ENCODE assay signal across 11 mouse cellular contexts in the genomic region with DNA sequence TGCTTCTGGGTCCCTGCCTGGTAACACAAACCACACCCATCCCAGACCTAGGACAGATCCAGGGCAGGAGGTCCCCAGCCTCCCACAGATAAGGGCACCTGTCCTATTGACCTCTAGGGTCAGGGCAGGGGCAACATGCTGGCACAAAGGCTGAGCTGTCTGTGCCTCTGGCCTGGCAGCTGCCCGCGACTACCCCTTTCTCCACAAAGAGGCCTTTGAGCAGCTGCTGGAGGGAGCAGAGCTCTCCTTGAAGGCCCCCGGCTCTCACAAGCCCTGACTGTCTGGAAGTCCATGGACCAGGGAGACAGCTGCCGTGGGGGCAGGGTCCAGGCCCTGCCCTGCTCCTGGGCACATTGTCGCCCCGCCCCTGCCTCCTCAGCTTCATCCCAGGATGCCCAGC. TPM values are rescaled to one million over a fixed set of nuclear protein-coding genes. Genes with fewer than 3 reads are reported as not detected.
DNase-seq lines count a peak whose midpoint lies in the region; ATAC-seq lines count a peak whose summit lies in the region.
"Had no signal": no experiment of that assay in that cellular context is flagged by ENCODE, and none has a peak within 500 bp of the region (broad histone marks: within the 10 kb centered on the region; RNA-seq: fewer than 3 reads in every experiment).

No protein-coding gene starts in this region.

- DNase-seq in left cerebral cortex, postnatal 10 days (ENCODE audit: extremely low spot score in 1 of 2, low spot score in 2 of 2) = peak; percentile 58 to 75
- no peak for DNase-seq in left cerebral cortex, adult 11 months (ENCODE audit: low spot score)
- no peak for DNase-seq in cerebellum, adult 11-12 months
- no peak for DNase-seq in ovary, postnatal 36 days (ENCODE audit: low spot score)
- DNase-seq in heart, postnatal 25 days (ENCODE audit: low spot score) = no peak

- intact Hi-C loops in left cerebral cortex, postnatal 10 days (cut with DNase I) = no loop called here
- intact Hi-C loops in heart, postnatal 25 days (cut with DNase I) = no loop called here

- peak overlapping the region; percentile 26 for H3K27ac ChIP-seq in forebrain, embryonic 13.5 days
- H3K27ac ChIP-seq in intestine, embryonic 16.5 days (ENCODE audit: low read length) = no peak overlapping the region
- H3K27ac ChIP-seq in neural tube, embryonic 13.5 days (replicated peaks) = peak overlapping the region; percentile 61
- H3K27ac ChIP-seq: lung, embryonic 15.5 days had no signal

- no peaks in the 10 kb centered on the region for H3K9me3 ChIP-seq in forebrain, embryonic 13.5 days (replicated peaks)
- no peaks in the 10 kb centered on the region for H3K9me3 ChIP-seq in intestine, embryonic 16.5 days (ENCODE audit: control insufficient read depth, low read length)
- H3K9me3 ChIP-seq in neural tube, embryonic 13.5 days = no peaks in the 10 kb centered on the region
- H3K9me3 ChIP-seq: lung, embryonic 15.5 days had no signal

- peak overlapping the region; percentile 5 for H3K9ac ChIP-seq in forebrain, embryonic 13.5 days
- no peak overlapping the region for H3K9ac ChIP-seq in intestine, embryonic 16.5 days (ENCODE audit: low read depth, low read length)
- no peak overlapping the region for H3K9ac ChIP-seq in neural tube, embryonic 13.5 days
- H3K9ac ChIP-seq: lung, embryonic 15.5 days had no signal

- peaks cover 87% of the 10 kb centered on the region for H3K4me1 ChIP-seq in forebrain, embryonic 13.5 days
- H3K4me1 ChIP-seq in intestine, embryonic 16.5 days (ENCODE audit: control insufficient read depth, insufficient read depth, low read length) = peaks cover 16% of the 10 kb centered on the region
- H3K4me1 ChIP-seq in neural tube, embryonic 13.5 days (replicated peaks) = peaks cover 95% of the 10 kb centered on the region

- H3K27me3 ChIP-seq in forebrain, embryonic 13.5 days = peaks cover 12% of the 10 kb centered on the region; the same call in 1 of the 2 replicates
- H3K27me3 ChIP-seq in intestine, embryonic 16.5 days (replicated peaks; ENCODE audit: control insufficient read depth, insufficient read depth, low read length) = 0 out of 2 replicates have a peak, but pooled peaks cover 3% of the 10 kb centered on the region
- peaks cover 29% of the 10 kb centered on the region for H3K27me3 ChIP-seq in neural tube, embryonic 13.5 days

- no peak overlapping the region for H3K4me3 ChIP-seq in forebrain, embryonic 13.5 days
- H3K4me3 ChIP-seq in intestine, embryonic 16.5 days (ENCODE audit: low read length) = no peak overlapping the region
- no peak overlapping the region for H3K4me3 ChIP-seq in neural tube, embryonic 13.5 days
- H3K4me3 ChIP-seq: lung, embryonic 15.5 days had no signal

- no peak for ATAC-seq in forebrain, embryonic 13.5 days
- ATAC-seq in intestine, embryonic 16.5 days = peak; percentile 26
- ATAC-seq in neural tube, embryonic 13.5 days (ENCODE audit: low read depth) = no peak
- ATAC-seq: inflammation-experienced regulatory T-cells, adult 6 months had no signal

- H3K36me3 ChIP-seq in forebrain, embryonic 13.5 days (ENCODE audit: poor library complexity, severe bottlenecking) = no peaks in the 10 kb centered on the region; the same call in 1 of the 2 replicates
- H3K36me3 ChIP-seq in intestine, embryonic 16.5 days (ENCODE audit: control insufficient read depth, insufficient read depth, low read length) = no peaks in the 10 kb centered on the region
- no peaks in the 10 kb centered on the region for H3K36me3 ChIP-seq in neural tube, embryonic 13.5 days
- H3K36me3 ChIP-seq: lung, embryonic 15.5 days had no signal

- 48% methylated on average over 6 of the region's 6 CpGs for WGBS in forebrain, embryonic 13.5 days
- WGBS in intestine, embryonic 16.5 days = 68% methylated on average over 6 of the region's 6 CpGs
- 38% methylated on average over 5 of the region's 6 CpGs for WGBS in neural tube, embryonic 13.5 days

- no peak overlapping the region for H3K4me2 ChIP-seq in forebrain, embryonic 13.5 days
- H3K4me2 ChIP-seq in intestine, embryonic 16.5 days (ENCODE audit: low read depth, low read length) = no peak overlapping the region
- no peak overlapping the region for H3K4me2 ChIP-seq in neural tube, embryonic 13.5 days
- H3K4me2 ChIP-seq: lung, embryonic 15.5 days had no signal

RNA-seq across cellular contexts. Expression of gene Flrt1, which starts 49.7 kb away (rescaled TPM):
- total RNA-seq in left cerebral cortex, postnatal 10 days (2021) = 10 to 100 TPM; 23.0 to 26.0 TPM
- polyA plus RNA-seq in forebrain, embryonic 13.5 days (2015; fragmentation: Nextera tagmentation; extraction: Ambion mirVana) = 10.4 and 11.3 TPM in 2 replicates
- 1.6 and 1.9 TPM in 2 replicates for polyA plus RNA-seq in intestine, embryonic 16.5 days (2015; fragmentation: Nextera tagmentation; extraction: Ambion mirVana)
- 9.6 and 10.9 TPM in 2 replicates for polyA plus RNA-seq in neural tube, embryonic 13.5 days (2015; fragmentation: Nextera tagmentation; extraction: Ambion mirVana)
- total RNA-seq in heart, postnatal 25 days (2021) = 1 to 10 TPM; 1.1 to 1.4 TPM
- total RNA-seq: MEL had no signal

RNA-seq across cellular contexts. Expression of gene Otub1, which starts 50.9 kb away (rescaled TPM):
- 100 to 1,000 TPM; 222 to 235 TPM for total RNA-seq in left cerebral cortex, postnatal 10 days (2021)
- polyA plus RNA-seq in forebrain, embryonic 13.5 days (2015; fragmentation: Nextera tagmentation; extraction: Ambion mirVana) = 242 and 249 TPM in 2 replicates
- polyA plus RNA-seq in intestine, embryonic 16.5 days (2015; fragmentation: Nextera tagmentation; extraction: Ambion mirVana) = 162 and 166 TPM in 2 replicates
- polyA plus RNA-seq in neural tube, embryonic 13.5 days (2015; fragmentation: Nextera tagmentation; extraction: Ambion mirVana) = 227 and 243 TPM in 2 replicates
- total RNA-seq in heart, postnatal 25 days (2021) = 10 to 100 TPM; 74.7 to 82.3 TPM

Comparison
In these comparisons a context has a peak if more than half of its experiments do, and no peak if none do; other contexts are left out.
1. DNase-seq: peak in left cerebral cortex, postnatal 10 days (2 of 2); none in left cerebral cortex, adult 11 months (single experiment), cerebellum, adult 11-12 months (single experiment), ovary, postnatal 36 days (single experiment) and heart, postnatal 25 days (single experiment).